Mouse (Mus musculus) forebrain, embryonic 14.5 days (tissue): ENCODE results near the gene Capn15. TPM values are rescaled to one million over a fixed set of nuclear protein-coding genes. Genes with fewer than 3 reads are reported as not detected.
A peak's percentile ranks its signal among the peaks of the same experiment; 100 is the strongest.

Source experiments
- ATAC-seq: fragments of 200-750 bp; cut with Nextera tagmentation; 2 replicates; pipeline ENCODE4 v1.8.0; 2017; ENCODE audit warnings: mild to moderate bottlenecking, moderate library complexity
- DNase-seq: peaks from one replicate; pipeline ENCODE4 v3.0.0-alpha.2; 2015; ENCODE audit warnings: low spot score
- H3K27ac ChIP-seq: fragments of 300-500 bp; sonication (generic); 2 replicates; pipeline ENCODE4 v1.5.1; 2014; ENCODE audit warnings: low read depth, mild to moderate bottlenecking, control low read depth, low read length, moderate library complexity
- H3K27me3 ChIP-seq: fragments of 300-500 bp; sonication (generic); replicated peaks from 2 replicates; pipeline ENCODE4 v1.6.1; 2014; ENCODE audit warnings: low read length, control low read depth, mixed read lengths; ENCODE audit not compliant: control insufficient read depth, insufficient read depth
- H3K36me3 ChIP-seq: fragments of 300-500 bp; sonication (generic); 2 replicates; pipeline ENCODE4 v1.6.1; 2014; ENCODE audit warnings: low read length, control low read depth; ENCODE audit not compliant: control insufficient read depth, insufficient read depth
- H3K4me1 ChIP-seq: fragments of 300-500 bp; sonication (generic); 2 replicates; pipeline ENCODE4 v1.6.1; 2014; ENCODE audit warnings: antibody characterized with exemption, low read length, control low read depth; ENCODE audit not compliant: control insufficient read depth, insufficient read depth
- H3K4me2 ChIP-seq: fragments of 300-500 bp; sonication (generic); 2 replicates; pipeline ENCODE4 v1.6.1; 2014; ENCODE audit warnings: mild to moderate bottlenecking, control low read depth, low read length
- H3K4me3 ChIP-seq: fragments of 300-500 bp; sonication (generic); 2 replicates; pipeline ENCODE4 v1.5.1; 2014; ENCODE audit warnings: low read depth, low read length, control low read depth
- H3K9ac ChIP-seq: fragments of 300-500 bp; sonication (generic); 2 replicates; pipeline ENCODE4 v1.6.1; 2014; ENCODE audit warnings: mild to moderate bottlenecking, low read length, control low read depth, moderate library complexity
- H3K9me3 ChIP-seq: fragments of 300-500 bp; sonication (generic); replicated peaks from 2 replicates; pipeline ENCODE4 v1.6.1; 2016; ENCODE audit warnings: low read length, control low read depth, mixed read lengths; ENCODE audit not compliant: control insufficient read depth
- WGBS: fragments of 180-500 bp; shearing (Covaris S2); extraction: QIAGEN DNeasy Blood & Tissue Kit; methylation state at CpG from one replicate; pipeline ENCODE4 v1.1.7; 2014; 5-methylcytosine and 5-hydroxymethylcytosine counted together
- polyA plus RNA-seq: library from polyadenylated mRNA; unstranded; fragments of >200 nt; fragmentation: Nextera tagmentation; extraction: Ambion mirVana; gene quantifications from 2 replicates; pipeline ENCODE4 v1.2.1, GENCODE M21; 2014

The Capn15 gene
- polyA plus RNA-seq, 1 experiment from 2014 or later: 17.0 TPM

GRCm38 (mm10) chr17:26005731-26006450 lies 20.3 kb upstream of the Capn15 start:
- no peaks in the 10 kb centered on the region for H3K4me1 ChIP-seq
- no peak for ATAC-seq
- DNase-seq: no peak
- peaks cover 76% of the 10 kb centered on the region for H3K36me3 ChIP-seq
- no peak overlapping the region for H3K4me3 ChIP-seq
- H3K4me2 ChIP-seq: no peak overlapping the region
- H3K9me3 ChIP-seq: no peaks in the 10 kb centered on the region
- H3K27me3 ChIP-seq: no peaks in the 10 kb centered on the region
- WGBS: 88% methylated on average over 10 of the region's 10 CpGs
- H3K27ac ChIP-seq: no peak overlapping the region
- no peak overlapping the region for H3K9ac ChIP-seq

DNA sequence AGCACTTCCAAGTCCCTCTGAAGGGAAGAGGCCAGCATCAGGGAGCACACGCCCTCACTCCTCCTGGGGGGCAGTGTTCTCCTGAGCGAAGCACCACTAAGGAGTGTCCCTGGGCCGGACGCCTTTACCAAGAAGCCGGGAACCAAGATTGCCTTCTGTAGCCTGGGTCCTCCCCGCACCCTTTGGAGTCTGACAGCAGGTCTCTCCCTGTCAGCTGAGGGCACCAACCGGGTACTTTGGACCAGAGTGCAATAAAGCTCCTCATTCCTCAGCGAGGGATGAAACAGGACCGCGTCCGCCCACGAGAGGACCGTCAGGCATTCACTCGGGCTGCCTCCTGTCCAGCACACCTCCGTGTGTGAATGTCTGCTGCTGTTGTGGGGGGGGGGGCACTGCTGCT lies 19.1 kb upstream of the Capn15 start:
- Histone ChIP-seq H3K4me3 (no peak overlapping the region), H3K27ac (no peak overlapping the region), H3K4me2 (no peak overlapping the region), H3K9ac (no peak overlapping the region), H3K4me1 (no peaks in the 10 kb centered on the region), H3K9me3 (no peaks in the 10 kb centered on the region), H3K36me3 (peaks cover 71% of the 10 kb centered on the region), H3K27me3 (no peaks in the 10 kb centered on the region)
- DNase-seq: no peak
- ATAC-seq: no peak
- 95% methylated on average over 15 of the region's 15 CpGs for WGBS

- Histone ChIP-seq H3K27me3 (no peaks in the 10 kb centered on the region), H3K4me1 (no peaks in the 10 kb centered on the region), H3K4me2 (no peak overlapping the region), H3K9me3 (no peaks in the 10 kb centered on the region), H3K36me3 (peaks cover 75% of the 10 kb centered on the region), H3K27ac (no peak overlapping the region), H3K9ac (no peak overlapping the region), H3K4me3 (no peak overlapping the region)
- ATAC-seq: no peak
- WGBS: 91% methylated on average over 2 of the region's 2 CpGs
- no peak for DNase-seq
Measured at GRCm38 (mm10) chr17:26003864-26004263, 18.3 kb upstream of the Capn15 start.

DNA sequence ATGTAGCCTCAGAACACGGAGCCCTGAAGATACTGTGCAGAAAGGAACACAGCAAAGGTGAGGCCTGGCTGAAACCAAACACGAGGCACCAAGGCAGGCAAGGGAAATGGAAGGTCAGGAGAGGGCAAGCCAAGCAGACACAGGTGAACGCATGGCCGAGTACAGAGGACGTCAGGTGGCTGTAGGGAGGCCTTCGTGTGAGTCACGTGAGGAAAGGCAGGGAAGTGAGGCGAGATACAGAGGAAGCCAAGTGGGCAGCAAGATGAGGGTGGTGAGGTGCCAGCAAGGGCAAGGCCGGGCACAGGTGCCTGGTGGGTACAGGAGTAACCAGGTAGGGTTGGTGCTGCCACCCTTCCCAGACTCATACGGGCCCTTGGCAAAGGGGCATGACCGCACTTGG lies 12.8 kb upstream of the Capn15 start:
- no peak for DNase-seq
- Histone ChIP-seq H3K4me3 (no peak overlapping the region), H3K4me2 (no peak overlapping the region), H3K9me3 (no peaks in the 10 kb centered on the region), H3K27me3 (no peaks in the 10 kb centered on the region), H3K36me3 (peaks cover 71% of the 10 kb centered on the region), H3K9ac (no peak overlapping the region), H3K27ac (no peak overlapping the region), H3K4me1 (no peaks in the 10 kb centered on the region)
- WGBS: 93% methylated on average over 11 of the region's 11 CpGs
- ATAC-seq: no peak

GRCm38 (mm10) chr17:25993489-25993888 lies 7.9 kb upstream of the Capn15 start:
- H3K4me2 ChIP-seq: no peak overlapping the region

DNA sequence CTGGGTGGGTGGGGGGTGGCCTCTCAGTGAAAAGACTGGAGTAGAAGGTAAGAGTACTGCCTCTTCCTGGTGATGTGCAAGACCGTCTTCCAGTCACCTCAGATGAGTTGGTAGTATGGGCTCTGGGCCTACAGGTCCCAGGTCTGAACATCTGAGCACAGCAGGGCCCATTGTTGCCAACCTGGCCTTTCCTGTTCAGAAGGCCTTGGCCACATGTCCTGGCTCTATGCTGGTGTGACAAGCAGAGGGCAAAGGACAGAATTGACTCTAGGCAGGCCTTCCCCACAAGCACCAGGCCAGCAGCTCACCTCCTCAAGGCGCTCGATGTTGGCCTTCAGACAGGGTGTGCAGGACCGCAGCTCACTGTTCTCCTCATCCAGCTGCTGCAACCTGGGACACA lies 6.7 kb upstream of the Capn15 start:
- H3K4me1 ChIP-seq: no peaks in the 10 kb centered on the region
- H3K9me3 ChIP-seq: no peaks in the 10 kb centered on the region
- H3K27ac ChIP-seq: no peak overlapping the region
- peaks cover 77% of the 10 kb centered on the region for H3K36me3 ChIP-seq
- no peak for DNase-seq
- H3K4me2 ChIP-seq: no peak overlapping the region
- H3K4me3 ChIP-seq: no peak overlapping the region
- no peak for ATAC-seq
- 94% methylated on average over 4 of the region's 4 CpGs for WGBS
- no peaks in the 10 kb centered on the region for H3K27me3 ChIP-seq
- H3K9ac ChIP-seq: no peak overlapping the region

More at GRCm38 (mm10) chr17:25993489-25993888, 7.9 kb upstream of the Capn15 start:
- no peak for ATAC-seq
- H3K4me1 ChIP-seq: no peaks in the 10 kb centered on the region
- 95% methylated on average over 3 of the region's 3 CpGs for WGBS
- no peak overlapping the region for H3K27ac ChIP-seq
- no peak overlapping the region for H3K9ac ChIP-seq
- H3K36me3 ChIP-seq: peaks cover 87% of the 10 kb centered on the region
- DNase-seq: no peak
- no peaks in the 10 kb centered on the region for H3K9me3 ChIP-seq
- H3K27me3 ChIP-seq: no peaks in the 10 kb centered on the region
- H3K4me3 ChIP-seq: no peak overlapping the region

DNA sequence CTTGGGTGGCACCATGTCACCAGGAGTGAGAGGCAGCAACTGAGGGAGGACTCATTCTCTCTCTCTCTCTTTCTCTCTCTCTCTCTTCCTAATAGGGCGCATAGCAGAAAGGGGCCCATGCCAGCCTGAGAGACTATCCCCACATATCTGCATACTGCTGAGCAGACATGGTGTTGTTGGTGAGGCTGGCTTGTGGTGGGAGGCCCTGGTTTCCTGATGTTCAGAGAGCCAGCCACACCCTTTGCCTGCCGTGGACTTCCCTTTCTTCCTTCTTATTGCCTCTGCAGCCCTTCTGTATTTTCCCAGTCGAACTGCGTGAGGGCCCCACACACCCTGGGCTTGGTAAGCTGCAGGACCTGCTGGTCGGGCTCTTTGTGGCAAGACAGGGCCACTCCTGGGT lies 4.7 kb upstream of the Capn15 start:
- H3K36me3 ChIP-seq: peaks cover 65% of the 10 kb centered on the region
- 98% methylated on average over 5 of the region's 5 CpGs for WGBS
- no peak for DNase-seq
- no peak overlapping the region for H3K9ac ChIP-seq
- H3K4me1 ChIP-seq: 0 out of 2 replicates have a peak, but pooled peaks cover 2% of the 10 kb centered on the region
- no peaks in the 10 kb centered on the region for H3K9me3 ChIP-seq
- H3K4me2 ChIP-seq: no peak overlapping the region
- ATAC-seq: no peak
- no peaks in the 10 kb centered on the region for H3K27me3 ChIP-seq
- no peak overlapping the region for H3K27ac ChIP-seq
- no peak overlapping the region for H3K4me3 ChIP-seq

- Histone ChIP-seq H3K4me1 (peaks cover 13% of the 10 kb centered on the region; the same call in 1 of the 2 replicates), H3K27me3 (no peaks in the 10 kb centered on the region), H3K4me2 (peak overlapping the region; percentile 60), H3K9me3 (no peaks in the 10 kb centered on the region), H3K4me3 (peak overlapping the region; percentile 90), H3K36me3 (peaks cover 13% of the 10 kb centered on the region), H3K9ac (peak overlapping the region; percentile 90), H3K27ac (peak overlapping the region; percentile 84)
- no peak for ATAC-seq
- peak; percentile 4 for DNase-seq
- 12% methylated on average over 17 of the region's 17 CpGs for WGBS
Measured at GRCm38 (mm10) chr17:25984556-25985305, 865 bp downstream of the Capn15 start.

- no peak for ATAC-seq
- peaks cover 13% of the 10 kb centered on the region; the same call in 1 of the 2 replicates for H3K4me1 ChIP-seq
- H3K4me3 ChIP-seq: peak overlapping the region; percentile 90; the same call in 1 of the 2 replicates
- DNase-seq: no peak
- H3K36me3 ChIP-seq: peaks cover 8% of the 10 kb centered on the region
- peak overlapping the region; percentile 90 for H3K9ac ChIP-seq
- no peak overlapping the region for H3K27ac ChIP-seq
- peak overlapping the region; percentile 60 for H3K4me2 ChIP-seq
- H3K9me3 ChIP-seq: no peaks in the 10 kb centered on the region
- no peaks in the 10 kb centered on the region for H3K27me3 ChIP-seq
- WGBS: 97% methylated on average over 1 of the region's 1 CpGs
Measured at GRCm38 (mm10) chr17:25984066-25984465, 1.5 kb downstream of the Capn15 start.
